Mouse (Mus musculus): Measurements from ENCODE around the gene Gdf11. TPM values are rescaled to one million over a fixed set of nuclear protein-coding genes. Genes with fewer than 3 reads are reported as not detected.

Gene Gdf11
- 1.6 TPM for polyA plus RNA-seq (2014; fragmentation: Illumina TruSeq; extraction: RNeasy Lipid Tissue Mini Kit (QIAGEN cat#74804); ENCODE audit: low read depth, low replicate concordance)

DNA sequence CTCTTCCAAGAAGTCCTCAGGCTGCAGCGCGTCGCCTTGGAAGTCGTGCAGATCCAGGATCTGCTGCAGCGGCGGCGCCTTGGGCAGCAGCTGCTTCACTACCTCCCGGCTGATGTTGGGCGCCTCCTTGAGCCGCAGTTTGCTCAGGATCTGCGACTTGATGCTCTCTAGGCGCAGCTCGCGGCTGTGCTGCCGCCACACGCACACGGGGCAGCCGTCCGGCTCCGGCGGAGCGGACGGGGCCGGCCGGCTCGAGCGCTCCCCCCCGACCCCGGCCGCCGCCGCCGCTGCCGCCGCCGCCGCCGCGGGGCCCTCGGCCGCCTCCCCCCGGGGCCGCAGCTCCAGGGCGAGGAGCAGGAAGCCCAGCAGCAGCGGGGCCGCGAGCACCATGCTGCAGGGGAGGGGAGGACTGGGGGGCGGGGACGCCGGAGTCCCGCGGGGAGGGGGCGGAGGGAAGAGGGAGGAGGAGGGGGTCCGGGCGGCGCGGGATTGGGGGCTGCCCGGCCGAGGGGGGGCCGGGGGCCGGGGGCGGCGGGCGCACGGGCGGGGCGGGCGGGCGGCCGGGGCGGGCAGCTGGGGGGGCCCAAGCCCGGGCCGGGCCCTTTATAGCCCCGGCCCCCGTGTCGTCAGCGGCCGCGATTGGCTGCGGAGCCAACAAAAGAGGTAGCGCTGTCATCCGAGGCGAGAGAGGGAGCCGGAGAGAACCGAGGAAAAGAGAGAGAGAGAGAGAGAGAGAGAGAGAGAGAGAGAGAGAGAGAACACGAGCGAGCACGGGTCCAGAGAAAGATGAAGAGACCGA is at the start of gene Gdf11:
Gene Gdf11 (minus strand): TSS at position 423 of the 799 bp plus-strand sequence.

DNA sequence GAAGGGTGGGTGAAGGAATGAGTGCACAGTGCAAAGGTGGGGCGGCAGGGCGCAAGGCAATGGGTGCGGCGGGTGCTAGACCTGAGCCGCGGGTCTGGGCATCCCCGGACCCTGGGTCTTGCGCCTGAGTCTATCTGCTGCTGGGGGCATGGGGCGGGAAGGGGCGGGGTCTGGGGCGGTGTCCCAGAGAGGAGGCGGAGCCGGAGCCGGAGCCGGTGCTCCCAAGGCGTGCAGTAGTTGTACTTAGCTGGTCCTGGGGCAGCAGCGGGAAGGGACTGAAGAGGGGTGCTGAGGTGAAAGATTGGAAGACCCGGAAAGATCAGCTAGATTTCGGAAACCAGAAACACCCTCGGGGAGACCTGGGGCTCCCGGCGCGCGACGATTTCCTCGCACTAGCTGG is 42.1 kb upstream of the Gdf11 start, which contains the start of gene Itga7:
Gene Itga7 (plus strand): TSS at position 245 of the 400 bp plus-strand sequence.

DNA sequence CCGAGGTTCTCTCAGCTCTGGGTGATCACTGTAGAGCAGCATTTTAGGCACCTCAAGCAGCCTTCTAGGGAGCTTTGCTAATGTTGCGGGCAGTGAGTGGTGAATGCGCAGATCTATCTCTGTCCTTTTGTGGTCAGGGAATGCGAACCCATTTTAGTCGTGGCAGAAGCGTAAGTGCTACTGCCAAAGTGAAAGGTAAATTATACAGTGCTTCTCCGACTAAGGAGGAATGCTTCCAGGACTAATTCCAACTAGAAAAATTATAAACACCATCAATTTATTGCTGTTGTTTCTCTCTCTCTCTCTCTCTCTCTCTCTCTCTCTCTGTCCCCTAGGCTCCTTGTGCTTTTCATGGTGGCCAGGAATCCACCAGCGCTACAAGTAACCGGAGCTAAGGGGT is 32.4 kb upstream of the Gdf11 start, which contains the start of gene Bloc1s1:
Gene Bloc1s1 (minus strand): TSS at position 101 of the 400 bp plus-strand sequence.

DNA sequence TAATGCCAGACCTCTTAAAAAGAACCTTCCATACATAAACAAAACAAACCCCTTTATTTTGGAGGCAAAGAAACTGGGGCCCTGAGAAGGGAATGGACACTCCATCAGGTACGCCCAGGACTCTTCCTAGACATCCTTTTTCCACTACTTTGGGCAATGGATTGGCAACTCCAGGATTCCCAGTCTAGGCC is 31.2 kb upstream of the Gdf11 start, which contains the start of gene Rdh5:
Gene Rdh5 (minus strand): TSS at position 67 of the 191 bp plus-strand sequence.

DNA sequence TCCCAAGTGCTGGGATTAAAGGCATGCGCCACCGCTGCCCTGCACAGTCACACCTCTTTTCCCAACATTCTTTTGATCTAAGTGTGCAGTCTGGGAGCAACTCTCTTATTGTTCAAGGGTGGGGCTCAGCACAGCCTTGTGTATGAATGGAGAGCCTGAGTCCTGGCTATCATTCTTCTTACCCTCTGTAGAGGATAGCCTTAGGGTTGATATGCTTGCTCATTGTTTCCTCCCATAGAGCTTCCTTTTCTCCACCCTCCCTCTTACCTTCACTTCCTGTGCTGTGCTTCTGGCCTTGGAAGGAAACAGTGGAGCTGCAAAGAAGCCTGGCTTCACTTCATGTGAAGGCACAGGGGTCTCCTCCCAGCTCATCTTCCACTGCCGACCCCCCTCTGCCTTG is 9.2 kb upstream of the Gdf11 start, which contains the start of gene Cd63:
Gene Cd63 (plus strand): TSS at position 292 of the 400 bp plus-strand sequence.

Other genes with a start within 250 kb of the Gdf11 start
- gene Ikzf4, start 245.7 kb downstream of the Gdf11 start, polyA plus RNA-seq (2014; fragmentation: Illumina TruSeq; extraction: RNeasy Lipid Tissue Mini Kit (QIAGEN cat#74804); ENCODE audit: low read depth, low replicate concordance): 3.3 TPM
- gene Suox, start 217.6 kb downstream of the Gdf11 start, polyA plus RNA-seq (2014; fragmentation: Illumina TruSeq; extraction: RNeasy Lipid Tissue Mini Kit (QIAGEN cat#74804); ENCODE audit: low read depth, low replicate concordance): 154 TPM
- 111 TPM for gene Rab5b, start 195.5 kb downstream of the Gdf11 start, polyA plus RNA-seq (2014; fragmentation: Illumina TruSeq; extraction: RNeasy Lipid Tissue Mini Kit (QIAGEN cat#74804); ENCODE audit: low read depth, low replicate concordance)
- gene Pmel, start 187.5 kb downstream of the Gdf11 start, polyA plus RNA-seq (2014; fragmentation: Illumina TruSeq; extraction: RNeasy Lipid Tissue Mini Kit (QIAGEN cat#74804); ENCODE audit: low read depth, low replicate concordance): 15.2 TPM
- gene Cdk2, start 186.7 kb downstream of the Gdf11 start, polyA plus RNA-seq (2014; fragmentation: Illumina TruSeq; extraction: RNeasy Lipid Tissue Mini Kit (QIAGEN cat#74804); ENCODE audit: low read depth, low replicate concordance): 20.1 TPM
- gene Dgka, start 146.9 kb downstream of the Gdf11 start, polyA plus RNA-seq (2014; fragmentation: Illumina TruSeq; extraction: RNeasy Lipid Tissue Mini Kit (QIAGEN cat#74804); ENCODE audit: low read depth, low replicate concordance): 16.4 TPM
- gene Pym1, start 143.8 kb downstream of the Gdf11 start, polyA plus RNA-seq (2014; fragmentation: Illumina TruSeq; extraction: RNeasy Lipid Tissue Mini Kit (QIAGEN cat#74804); ENCODE audit: low read depth, low replicate concordance): 28.8 TPM
- gene Mmp19, start 100.8 kb downstream of the Gdf11 start, polyA plus RNA-seq (2014; fragmentation: Illumina TruSeq; extraction: RNeasy Lipid Tissue Mini Kit (QIAGEN cat#74804); ENCODE audit: low read depth, low replicate concordance): 17.1 TPM
- 44.6 TPM for gene Dnajc14, start 87.7 kb downstream of the Gdf11 start, polyA plus RNA-seq (2014; fragmentation: Illumina TruSeq; extraction: RNeasy Lipid Tissue Mini Kit (QIAGEN cat#74804); ENCODE audit: low read depth, low replicate concordance)
- 13.7 TPM for gene Tmem198b, start 87.3 kb downstream of the Gdf11 start, polyA plus RNA-seq (2014; fragmentation: Illumina TruSeq; extraction: RNeasy Lipid Tissue Mini Kit (QIAGEN cat#74804); ENCODE audit: low read depth, low replicate concordance)
- 69.3 TPM for gene Sarnp, start 74.4 kb downstream of the Gdf11 start, polyA plus RNA-seq (2014; fragmentation: Illumina TruSeq; extraction: RNeasy Lipid Tissue Mini Kit (QIAGEN cat#74804); ENCODE audit: low read depth, low replicate concordance)
- 96.5 TPM for gene Ormdl2, start 70.1 kb downstream of the Gdf11 start, polyA plus RNA-seq (2014; fragmentation: Illumina TruSeq; extraction: RNeasy Lipid Tissue Mini Kit (QIAGEN cat#74804); ENCODE audit: low read depth, low replicate concordance)
- gene Cd63, start 9.3 kb upstream of the Gdf11 start, polyA plus RNA-seq (2014; fragmentation: Illumina TruSeq; extraction: RNeasy Lipid Tissue Mini Kit (QIAGEN cat#74804); ENCODE audit: low read depth, low replicate concordance): 549 TPM
- 16.9 TPM for gene Rdh5, start 31.2 kb upstream of the Gdf11 start, polyA plus RNA-seq (2014; fragmentation: Illumina TruSeq; extraction: RNeasy Lipid Tissue Mini Kit (QIAGEN cat#74804); ENCODE audit: low read depth, low replicate concordance)
- 277 TPM for gene Bloc1s1, start 32.3 kb upstream of the Gdf11 start, polyA plus RNA-seq (2014; fragmentation: Illumina TruSeq; extraction: RNeasy Lipid Tissue Mini Kit (QIAGEN cat#74804); ENCODE audit: low read depth, low replicate concordance)
- 54.8 TPM for gene Itga7, start 42.1 kb upstream of the Gdf11 start, polyA plus RNA-seq (2014; fragmentation: Illumina TruSeq; extraction: RNeasy Lipid Tissue Mini Kit (QIAGEN cat#74804); ENCODE audit: low read depth, low replicate concordance)
- 4.7 TPM for gene Mettl7b, start 69.3 kb upstream of the Gdf11 start, polyA plus RNA-seq (2014; fragmentation: Illumina TruSeq; extraction: RNeasy Lipid Tissue Mini Kit (QIAGEN cat#74804); ENCODE audit: low read depth, low replicate concordance)
- gene Olfr9, start 97.7 kb upstream of the Gdf11 start, polyA plus RNA-seq (2014; fragmentation: Illumina TruSeq; extraction: RNeasy Lipid Tissue Mini Kit (QIAGEN cat#74804); ENCODE audit: low read depth, low replicate concordance): not detected
- not detected for gene Olfr763, start 119.1 kb upstream of the Gdf11 start, polyA plus RNA-seq (2014; fragmentation: Illumina TruSeq; extraction: RNeasy Lipid Tissue Mini Kit (QIAGEN cat#74804); ENCODE audit: low read depth, low replicate concordance)
- not detected for gene Olfr764-ps1, start 148.2 kb upstream of the Gdf11 start, polyA plus RNA-seq (2014; fragmentation: Illumina TruSeq; extraction: RNeasy Lipid Tissue Mini Kit (QIAGEN cat#74804); ENCODE audit: low read depth, low replicate concordance)
- gene Olfr765, start 158.3 kb upstream of the Gdf11 start, polyA plus RNA-seq (2014; fragmentation: Illumina TruSeq; extraction: RNeasy Lipid Tissue Mini Kit (QIAGEN cat#74804); ENCODE audit: low read depth, low replicate concordance): not detected
- gene Olfr766-ps1, start 177.3 kb upstream of the Gdf11 start, polyA plus RNA-seq (2014; fragmentation: Illumina TruSeq; extraction: RNeasy Lipid Tissue Mini Kit (QIAGEN cat#74804); ENCODE audit: low read depth, low replicate concordance): not detected
- not detected for gene Olfr767, start 191.2 kb upstream of the Gdf11 start, polyA plus RNA-seq (2014; fragmentation: Illumina TruSeq; extraction: RNeasy Lipid Tissue Mini Kit (QIAGEN cat#74804); ENCODE audit: low read depth, low replicate concordance)
- gene Olfr768, start 207.7 kb upstream of the Gdf11 start, polyA plus RNA-seq (2014; fragmentation: Illumina TruSeq; extraction: RNeasy Lipid Tissue Mini Kit (QIAGEN cat#74804); ENCODE audit: low read depth, low replicate concordance): not detected
- not detected for gene Olfr769, start 226.1 kb upstream of the Gdf11 start, polyA plus RNA-seq (2014; fragmentation: Illumina TruSeq; extraction: RNeasy Lipid Tissue Mini Kit (QIAGEN cat#74804); ENCODE audit: low read depth, low replicate concordance)
- not detected for gene Olfr770, start 247.3 kb upstream of the Gdf11 start, polyA plus RNA-seq (2014; fragmentation: Illumina TruSeq; extraction: RNeasy Lipid Tissue Mini Kit (QIAGEN cat#74804); ENCODE audit: low read depth, low replicate concordance)